Mouse (Mus musculus) cerebellum, adult 18-20 months (tissue): ENCODE measurements around the gene Lrrc36.
A peak's percentile ranks its signal among the peaks of the same experiment; 100 is the strongest.

Experiments
- DNase-seq, 2 experiments: peaks; one replicate each; pipeline ENCODE4 v3.0.0; 2021

The Lrrc36 gene

GRCm38 (mm10) chr8:105433021-105433420 lies 19.6 kb downstream of the Lrrc36 start:
- no peak for DNase-seq

- DNase-seq = no peak
Measured at GRCm38 (mm10) chr8:105433511-105433910, 20.1 kb downstream of the Lrrc36 start.

- DNase-seq = no peak
Measured at GRCm38 (mm10) chr8:105434136-105434535, 20.8 kb downstream of the Lrrc36 start.

GRCm38 (mm10) chr8:105436218-105436617 lies 22.8 kb downstream of the Lrrc36 start:
- no peak for DNase-seq

- no peak for DNase-seq
Measured at GRCm38 (mm10) chr8:105437078-105437748, 23.8 kb downstream of the Lrrc36 start.

GRCm38 (mm10) chr8:105438865-105439264 lies 25.5 kb downstream of the Lrrc36 start:
- peak; percentile 44 to 45 for DNase-seq

- DNase-seq = no peak
Measured at GRCm38 (mm10) chr8:105441433-105441832, 28.1 kb downstream of the Lrrc36 start.

GRCm38 (mm10) chr8:105442661-105443060 lies 29.3 kb downstream of the Lrrc36 start:
- no peak for DNase-seq

GRCm38 (mm10) chr8:105445296-105446126 lies 32.1 kb downstream of the Lrrc36 start:
- DNase-seq = no peak

GRCm38 (mm10) chr8:105446127-105446552 lies 32.8 kb downstream of the Lrrc36 start:
- peak in 1 of 2 experiments; percentile 33 for DNase-seq

- no peak for DNase-seq
Measured at GRCm38 (mm10) chr8:105448188-105448587, 34.8 kb downstream of the Lrrc36 start.

GRCm38 (mm10) chr8:105448596-105448995 lies 35.2 kb downstream of the Lrrc36 start:
- no peak for DNase-seq

- DNase-seq = no peak
Measured at GRCm38 (mm10) chr8:105450977-105451376, 37.6 kb downstream of the Lrrc36 start.

- DNase-seq = no peak
Measured at GRCm38 (mm10) chr8:105451903-105452603, 38.7 kb downstream of the Lrrc36 start.

GRCm38 (mm10) chr8:105453296-105453695 lies 39.9 kb downstream of the Lrrc36 start:
- DNase-seq = no peak

GRCm38 (mm10) chr8:105454088-105454487 lies 40.7 kb downstream of the Lrrc36 start:
- no peak for DNase-seq

GRCm38 (mm10) chr8:105455218-105455617 lies 41.8 kb downstream of the Lrrc36 start:
- DNase-seq = no peak

- DNase-seq = peak in 1 of 2 experiments; percentile 27
Measured at GRCm38 (mm10) chr8:105461085-105461803, 47.9 kb downstream of the Lrrc36 start.

GRCm38 (mm10) chr8:105464595-105464994 lies 51.2 kb downstream of the Lrrc36 start:
- DNase-seq = peak; percentile 46 to 53

- DNase-seq = no peak
Measured at GRCm38 (mm10) chr8:105466246-105466645, 52.9 kb downstream of the Lrrc36 start.

- DNase-seq = peak; percentile 85 to 88
Measured at GRCm38 (mm10) chr8:105466700-105467291, 53.4 kb downstream of the Lrrc36 start.

GRCm38 (mm10) chr8:105467396-105467985 lies 54.1 kb downstream of the Lrrc36 start:
- peak in 1 of 2 experiments; percentile 29 for DNase-seq
